Mouse (Mus musculus): Measurements from ENCODE around the gene Car11. TPM values are rescaled to one million over a fixed set of nuclear protein-coding genes. Genes with fewer than 3 reads are reported as not detected.

The Car11 gene
- total and polyA plus RNA-seq, 3 experiments: 0.77 to 1.5 TPM; not detected in 1

- no peak for TF ChIP-seq MXI1 (IDR thresholded peaks at IDR 0.05; ENCODE audit: low read depth, low read length)
- no peak for TF ChIP-seq POLR2A (IDR thresholded peaks at IDR 0.05; ENCODE audit: control insufficient read depth in 1 of 2, insufficient read depth in 1 of 2, low read depth in 1 of 2, low read length in 2 of 2, poor library complexity in 1 of 2)
- no peak for TF ChIP-seq SIN3A (IDR thresholded peaks at IDR 0.05; ENCODE audit: low read length)
- no peak for TF ChIP-seq RAD21 (IDR thresholded peaks at IDR 0.05; ENCODE audit: low read depth, low read length)
- TF ChIP-seq TAL1 (IDR thresholded peaks at IDR 0.05; ENCODE audit: low read length): no peak
- TF ChIP-seq E2F4 (IDR thresholded peaks at IDR 0.05; ENCODE audit: borderline replicate concordance, low read depth, low read length): no peak
- H3K4me1 ChIP-seq (ENCODE audit: control insufficient read depth in 1 of 2, insufficient read depth in 2 of 2, low read length in 2 of 2): peaks cover 0 to 17% of the 10 kb centered on the region in 2 experiments; a peak in 2 of 4 replicates
- peaks cover 19% of the 10 kb centered on the region for H3K79me2 ChIP-seq (ENCODE audit: control insufficient read depth, insufficient read depth, low read length, poor library complexity)
- H3K9ac ChIP-seq (ENCODE audit: control insufficient read depth, low read depth, low read length, poor library complexity, severe bottlenecking): no peak overlapping the region
- no peak overlapping the region for H3K4me3 ChIP-seq (ENCODE audit: control insufficient read depth in 1 of 2, insufficient read depth in 1 of 2, low read depth in 2 of 2, low read length in 2 of 2)
- no peaks in the 10 kb centered on the region for H3K9me3 ChIP-seq (replicated peaks; ENCODE audit: insufficient read depth, low read length)
- DNase-seq (ENCODE audit: low read depth, low spot score): no peak
- no peak overlapping the region for H3K27ac ChIP-seq (ENCODE audit: control insufficient read depth, low read depth, low read length)
- no peaks in the 10 kb centered on the region for H3K27me3 ChIP-seq (ENCODE audit: control insufficient read depth in 1 of 2, insufficient read depth in 2 of 2, low read length in 2 of 2)
- peaks cover 0 to 5% of the 10 kb centered on the region in 2 experiments; a peak in 2 of 4 replicates for H3K36me3 ChIP-seq (ENCODE audit: control insufficient read depth in 1 of 2, insufficient read depth in 2 of 2, low read length in 2 of 2)
Observed at GRCm38 (mm10) chr7:45711316-45712021, 11.8 kb downstream of the Car11 start.

DNA sequence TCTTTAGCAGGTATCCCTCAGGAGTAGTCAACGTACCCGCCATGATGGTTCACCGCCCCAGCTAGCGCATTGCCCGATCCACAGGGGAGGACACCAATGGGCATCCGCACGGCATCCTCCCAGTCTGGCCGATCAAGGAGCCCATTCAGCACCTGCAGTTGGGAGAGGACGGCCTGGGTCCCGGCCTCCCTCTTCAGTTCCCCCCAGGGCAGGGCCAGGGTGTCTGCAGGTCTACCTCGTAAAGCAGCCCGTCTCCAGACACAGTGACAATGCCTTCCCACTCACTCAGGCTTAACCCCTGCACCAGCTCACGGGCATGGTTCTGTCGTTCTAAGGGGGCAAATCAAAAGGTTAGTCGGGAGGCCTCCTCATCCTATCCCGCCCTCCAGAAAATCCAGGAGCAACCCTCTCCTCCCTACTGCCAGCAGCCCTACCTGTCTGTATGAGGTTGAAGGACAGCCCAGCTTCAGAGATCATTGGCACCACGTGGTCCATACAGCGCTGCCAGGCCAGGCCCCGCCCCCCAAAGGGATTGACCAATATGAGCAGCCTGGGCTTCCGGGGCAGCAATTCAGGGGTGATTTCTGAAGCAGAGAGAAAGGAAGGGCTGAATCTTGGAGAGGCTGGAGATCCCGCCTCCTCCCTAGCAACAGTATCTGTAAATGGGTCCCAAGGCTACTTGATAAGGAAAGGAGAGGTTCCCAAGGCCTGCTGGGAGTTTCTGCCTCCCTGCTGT is 12.5 kb downstream of the Car11 start:
- no peak for DNase-seq (ENCODE audit: low read depth, low spot score)
- Histone ChIP-seq H3K27me3 (ENCODE audit: control insufficient read depth in 1 of 2, insufficient read depth in 2 of 2, low read length in 2 of 2) (no peaks in the 10 kb centered on the region), H3K4me1 (ENCODE audit: control insufficient read depth in 1 of 2, insufficient read depth in 2 of 2, low read length in 2 of 2) (peaks cover 0 to 17% of the 10 kb centered on the region in 2 experiments; a peak in 2 of 4 replicates), H3K9me3 (replicated peaks; ENCODE audit: insufficient read depth, low read length) (no peaks in the 10 kb centered on the region), H3K9ac (ENCODE audit: control insufficient read depth, low read depth, low read length, poor library complexity, severe bottlenecking) (no peak overlapping the region), H3K36me3 (ENCODE audit: control insufficient read depth in 1 of 2, insufficient read depth in 2 of 2, low read length in 2 of 2) (peaks cover 0 to 5% of the 10 kb centered on the region in 2 experiments; a peak in 2 of 4 replicates), H3K79me2 (ENCODE audit: control insufficient read depth, insufficient read depth, low read length, poor library complexity) (peaks cover 23% of the 10 kb centered on the region), H3K4me3 (ENCODE audit: control insufficient read depth in 1 of 2, insufficient read depth in 1 of 2, low read depth in 2 of 2, low read length in 2 of 2) (no peak overlapping the region), H3K27ac (ENCODE audit: control insufficient read depth, low read depth, low read length) (no peak overlapping the region)
- TF ChIP-seq POLR2AphosphoS2 (IDR thresholded peaks at IDR 0.05; ENCODE audit: low read length): no peak
- TF ChIP-seq MEF2A (IDR thresholded peaks at IDR 0.05; ENCODE audit: extremely low read depth, insufficient replicate concordance, low read depth, low read length, poor library complexity, severe bottlenecking): no peak
- no peak for TF ChIP-seq RCOR1 (IDR thresholded peaks at IDR 0.05; ENCODE audit: low read depth, low read length)
- TF ChIP-seq BHLHE40 (IDR thresholded peaks at IDR 0.05; ENCODE audit: borderline replicate concordance, low read depth, low read length): no peak
- no peak for TF ChIP-seq TAL1 (IDR thresholded peaks at IDR 0.05; ENCODE audit: low read length)
- TF ChIP-seq RAD21 (IDR thresholded peaks at IDR 0.05; ENCODE audit: low read depth, low read length): no peak
- TF ChIP-seq UBTF (IDR thresholded peaks at IDR 0.05; ENCODE audit: borderline replicate concordance, insufficient read depth, low read depth, low read length): no peak
- no peak for TF ChIP-seq ETS1 (IDR thresholded peaks at IDR 0.05; ENCODE audit: low read depth, low read length)
- no peak for TF ChIP-seq KAT2A (conservative IDR thresholded peaks at IDR 0.05; ENCODE audit: low read depth, low read length)
- no peak for TF ChIP-seq ZMIZ1 (IDR thresholded peaks at IDR 0.05; ENCODE audit: low read depth, low read length)
- no peak for TF ChIP-seq POLR2AphosphoS5 (IDR thresholded peaks at IDR 0.05; ENCODE audit: borderline replicate concordance, low read depth, low read length)
- no peak for TF ChIP-seq CHD2 (IDR thresholded peaks at IDR 0.05; ENCODE audit: low read length)
- no peak for TF ChIP-seq HCFC1 (IDR thresholded peaks at IDR 0.05; ENCODE audit: low read depth, low read length)
- no peak for TF ChIP-seq MAZ (IDR thresholded peaks at IDR 0.05; ENCODE audit: low read depth, low read length)
- TF ChIP-seq ZNF384 (IDR thresholded peaks at IDR 0.05; ENCODE audit: low read depth, low read length): no peak
- TF ChIP-seq MYC (IDR thresholded peaks at IDR 0.05; ENCODE audit: low read depth, low read length): no peak
- TF ChIP-seq GATA1 (IDR thresholded peaks at IDR 0.05; ENCODE audit: low read depth, low read length): no peak
- no peak for TF ChIP-seq ELF1 (IDR thresholded peaks at IDR 0.05; ENCODE audit: low read depth, low read length)
- TF ChIP-seq CTCF (IDR thresholded peaks at IDR 0.05 in 2 of 3, conservative IDR thresholded peaks at IDR 0.05 in 1 of 3; ENCODE audit: control insufficient read depth in 1 of 3, insufficient read depth in 1 of 3, low read depth in 2 of 3, low read length in 3 of 3, poor library complexity in 1 of 3, severe bottlenecking in 1 of 3): no peak

Data from MEL (cell line).